Mouse (Mus musculus) adrenal gland, adult 2 months (tissue): ENCODE results near the gene Prkrip1. TPM values are rescaled to one million over a fixed set of nuclear protein-coding genes. Genes with fewer than 3 reads are reported as not detected.
A peak's percentile ranks its signal among the peaks of the same experiment; 100 is the strongest.

Source experiments
- DNase-seq: peaks from one replicate; pipeline ENCODE4 v3.0.0; 2021
- long read RNA-seq: library from polyadenylated mRNA; stranded (forward); transcript quantifications from one replicate; pipeline ENCODE4 v2.0.0, GENCODE M21; 2021
- polyA plus RNA-seq: library from polyadenylated mRNA; depleted of rRNA; stranded (reverse); fragments of >200 nt; gene quantifications from 2 replicates; pipeline ENCODE4 v1.2.3, GENCODE M21; 2012; rRNA removed
- total RNA-seq, 2 experiments: library from RNA; stranded (reverse); gene quantifications; 2 replicates each; pipeline ENCODE4 v1.2.3; 2021

The Prkrip1 gene
- total RNA-seq (10 to 100 TPM; 33.7 to 34.5 TPM), polyA plus RNA-seq (2.5 and 4.3 TPM in 2 replicates)
- long read RNA-seq, transcript Prkrip1-204 (6 exons, 3,893 nt): major isoform, 20 of 20 reads
- long read RNA-seq, partial matches to known transcripts: 0 of 20 reads
- long read RNA-seq, other reads (novel, unspliced or antisense): 0 of 20 reads

DNA sequence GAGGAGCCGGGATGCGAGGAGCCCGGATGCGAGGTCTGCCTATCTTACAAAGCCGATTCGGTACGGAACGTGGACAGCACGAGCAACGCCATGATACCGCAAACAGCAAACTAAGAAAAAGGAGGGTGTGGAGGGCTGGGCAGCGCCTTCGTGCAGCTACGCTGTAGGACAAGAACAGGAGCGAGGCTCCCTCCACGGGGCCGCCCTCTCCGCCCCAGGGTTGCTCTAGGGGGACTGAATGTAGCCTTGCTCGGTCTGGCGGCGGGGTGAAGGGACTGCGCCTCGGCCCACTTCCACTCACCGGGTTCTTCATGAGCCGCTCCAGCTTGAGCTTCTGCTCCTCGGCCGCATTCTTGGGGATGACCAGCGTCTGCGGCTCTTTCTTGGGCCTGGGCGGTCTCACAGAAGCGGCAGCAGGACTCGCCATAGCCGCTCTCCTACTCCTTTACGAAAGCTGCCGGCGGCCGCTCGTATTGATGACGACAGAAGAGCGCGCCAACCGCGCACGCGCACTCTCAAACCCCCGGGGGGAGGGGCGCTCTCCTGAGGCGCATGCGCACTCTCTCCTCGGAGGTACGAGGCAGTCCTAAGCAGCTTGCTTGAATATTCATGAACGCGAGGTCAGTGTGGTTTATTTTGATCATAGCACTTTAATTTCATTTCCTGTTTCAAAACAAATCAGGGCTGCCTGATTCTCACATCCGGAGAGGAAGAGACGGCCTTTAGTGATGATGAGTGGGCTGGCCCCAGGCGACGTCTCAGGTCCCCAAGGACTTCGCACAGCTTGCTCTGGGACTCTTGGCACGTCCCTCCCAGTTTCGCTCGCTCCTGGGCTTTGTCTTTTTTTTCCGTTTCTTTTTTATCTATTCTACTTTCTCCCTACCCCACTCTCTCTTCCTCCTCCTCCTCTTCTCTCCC is at the start of gene Prkrip1:
Gene Prkrip1 (minus strand): TSS at position 490 of the 918 bp plus-strand sequence.
- peak; percentile 95 for DNase-seq

DNA sequence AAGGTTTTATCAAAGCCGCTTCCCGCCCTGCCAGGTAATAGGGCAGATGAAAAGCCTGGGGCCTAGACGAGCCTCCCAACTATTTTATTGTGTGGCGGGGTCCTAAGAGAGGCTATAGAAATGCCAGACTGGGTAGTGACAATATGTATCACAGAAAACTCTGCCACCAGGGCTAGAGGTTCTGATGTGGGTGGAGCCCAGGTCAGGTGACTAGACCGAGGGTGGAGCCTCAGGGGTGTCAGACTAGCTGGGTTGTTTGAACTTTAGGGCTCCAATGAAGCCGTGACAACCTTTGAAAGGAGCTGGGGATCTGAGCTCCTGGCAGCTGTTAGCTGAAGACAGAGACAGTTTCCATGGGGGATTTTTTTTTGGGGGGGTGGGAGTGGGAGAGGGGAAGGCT is 49.7 kb upstream of the Prkrip1 start:
- DNase-seq: no peak

DNA sequence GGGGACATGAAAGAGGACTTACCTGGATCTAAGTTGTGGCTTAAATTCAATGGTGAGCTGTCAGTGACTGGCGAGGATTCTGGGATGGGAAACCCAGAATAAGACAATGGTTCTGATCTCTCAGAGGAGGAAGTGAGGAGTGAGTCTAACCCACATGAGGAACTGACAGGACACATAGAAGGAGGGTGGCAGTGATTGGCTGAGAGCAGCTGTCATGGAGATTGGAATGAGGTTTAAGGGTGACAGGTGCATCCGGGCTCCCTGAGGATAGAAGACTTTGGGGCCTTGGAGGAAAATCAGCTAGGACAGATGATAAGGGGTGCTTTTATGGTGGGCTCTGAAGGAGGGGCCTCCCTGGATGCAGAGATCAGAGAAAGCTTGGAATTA is 47.7 kb upstream of the Prkrip1 start, which contains the start of gene Sh2b2:
Gene Sh2b2 (minus strand): TSS at position 105 of the 387 bp plus-strand sequence.
- DNase-seq: no peak

DNA sequence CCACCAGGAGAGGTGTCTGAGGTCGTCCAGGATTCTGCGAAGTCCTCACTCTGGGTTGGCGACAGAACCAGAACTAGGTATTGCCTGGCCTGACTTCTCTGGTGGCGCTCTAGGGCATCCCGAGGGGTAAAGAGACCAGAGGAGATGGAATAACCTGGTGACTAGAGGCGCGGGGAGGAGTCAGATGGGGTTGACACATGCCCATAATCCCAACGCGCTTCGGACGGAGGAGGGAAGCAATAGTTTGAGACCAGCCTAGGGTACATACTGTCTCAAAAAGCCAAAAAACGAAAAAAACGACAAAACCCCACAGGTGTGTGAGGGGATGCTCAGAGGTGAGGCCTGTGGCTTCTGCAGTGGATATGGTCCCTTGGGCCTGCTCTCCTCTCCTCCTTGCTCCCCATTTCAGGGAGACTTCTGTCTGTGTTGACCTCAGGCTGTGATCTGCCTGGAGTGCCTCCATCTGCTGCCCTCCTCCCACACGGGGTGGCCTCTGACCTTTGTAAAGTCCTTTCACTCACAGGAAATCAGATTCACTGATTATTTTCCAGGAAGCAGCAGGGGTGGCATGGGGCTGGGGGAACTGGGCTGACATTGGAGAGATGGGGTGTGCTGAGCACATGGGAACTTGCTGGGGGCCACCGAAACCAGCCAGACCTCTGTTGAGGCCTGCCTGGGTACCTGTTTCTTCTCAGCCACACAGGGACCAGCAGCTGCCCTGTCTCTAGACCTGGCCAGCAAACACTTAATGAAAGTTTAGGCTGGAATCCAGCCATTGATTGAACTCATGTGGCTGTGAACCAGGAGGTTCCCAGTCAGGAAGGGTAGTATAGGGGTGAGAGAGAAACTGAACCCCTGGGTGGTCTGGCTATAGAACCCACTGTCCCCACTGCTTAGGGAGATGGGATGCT is 47.0 kb upstream of the Prkrip1 start:
- peak; percentile 28 for DNase-seq

DNA sequence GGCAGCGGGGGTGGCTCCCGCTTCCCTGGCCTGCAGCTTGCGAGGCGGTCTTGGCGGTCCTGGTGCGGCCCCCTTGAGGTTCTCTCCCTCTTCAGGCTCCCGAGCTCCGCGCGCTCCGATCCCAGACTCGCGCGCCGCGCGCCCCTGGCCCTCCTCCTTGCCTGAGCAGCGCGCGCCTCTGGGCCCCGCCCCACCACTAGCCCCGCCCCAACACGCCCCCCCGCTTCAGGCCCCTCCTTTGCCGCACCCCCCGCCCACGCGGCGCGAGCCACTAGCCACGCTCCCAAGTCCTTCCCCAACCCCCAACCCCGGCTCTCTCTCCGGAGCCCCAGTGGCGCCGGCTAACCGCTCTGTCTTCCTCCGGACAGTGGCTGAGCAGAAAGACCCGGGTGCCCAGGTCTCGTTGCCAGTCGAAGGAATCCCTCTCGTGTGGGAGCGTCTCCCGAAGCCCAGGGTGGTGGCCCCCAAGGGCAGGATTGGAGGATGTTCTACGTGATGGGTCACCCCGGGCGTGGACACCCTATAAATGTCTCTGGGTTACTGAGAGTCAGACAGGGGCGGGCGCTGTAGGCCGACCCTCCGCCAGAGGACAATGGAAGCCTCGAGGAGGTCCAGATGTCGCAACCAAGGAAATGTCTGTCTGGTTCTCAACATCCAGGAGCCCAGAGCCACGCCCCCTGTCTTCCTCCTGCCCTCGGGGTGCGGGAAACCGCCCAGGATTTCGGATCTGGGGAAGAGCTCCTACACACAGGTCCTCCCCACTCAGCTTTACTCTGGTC is 46.2 kb upstream of the Prkrip1 start:
- peak; percentile 92 for DNase-seq

DNA sequence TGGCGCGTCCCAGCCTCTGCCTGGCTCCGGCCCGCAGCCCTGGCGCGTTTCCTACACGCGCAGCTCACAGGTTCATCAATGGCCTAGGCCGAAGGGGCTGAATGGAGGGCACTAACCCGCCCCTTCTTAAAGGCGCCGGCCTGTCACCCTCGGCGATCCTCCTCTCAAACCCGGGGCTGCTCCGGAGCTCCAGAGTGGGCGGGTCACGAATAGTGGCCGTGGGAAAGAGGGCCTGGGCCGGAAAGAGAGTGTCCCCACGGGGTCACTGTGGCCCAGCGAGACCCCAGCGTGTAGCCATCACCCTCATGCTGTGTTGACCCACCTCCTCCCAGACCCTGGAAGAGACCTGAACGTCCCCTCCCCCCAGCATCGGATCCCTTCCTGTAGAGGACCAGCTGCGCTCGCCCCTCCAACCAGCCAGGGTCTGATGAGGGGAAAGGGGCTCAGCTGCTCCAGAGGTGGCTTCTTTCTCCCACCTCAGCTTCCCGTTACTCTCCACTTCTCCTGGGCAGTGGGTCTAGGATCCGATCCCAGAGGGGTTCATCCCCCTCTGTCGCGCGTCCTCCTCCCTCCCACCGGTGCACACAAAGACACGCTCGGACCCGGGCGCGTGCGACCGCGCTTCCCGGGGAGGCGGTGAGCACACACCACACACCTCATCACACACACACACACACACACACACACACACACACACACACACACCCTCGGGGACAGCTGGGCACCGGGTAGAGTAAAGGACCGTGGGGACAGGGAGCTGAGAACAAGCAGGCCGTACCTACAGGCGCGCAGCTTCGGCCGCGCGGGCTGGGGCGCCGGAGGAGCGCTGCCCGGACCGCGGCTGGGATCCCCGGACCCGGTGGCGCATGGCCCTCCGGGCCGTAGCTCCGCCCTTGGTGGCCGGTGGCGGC is 45.3 kb upstream of the Prkrip1 start:
- DNase-seq: peak; percentile 71

DNA sequence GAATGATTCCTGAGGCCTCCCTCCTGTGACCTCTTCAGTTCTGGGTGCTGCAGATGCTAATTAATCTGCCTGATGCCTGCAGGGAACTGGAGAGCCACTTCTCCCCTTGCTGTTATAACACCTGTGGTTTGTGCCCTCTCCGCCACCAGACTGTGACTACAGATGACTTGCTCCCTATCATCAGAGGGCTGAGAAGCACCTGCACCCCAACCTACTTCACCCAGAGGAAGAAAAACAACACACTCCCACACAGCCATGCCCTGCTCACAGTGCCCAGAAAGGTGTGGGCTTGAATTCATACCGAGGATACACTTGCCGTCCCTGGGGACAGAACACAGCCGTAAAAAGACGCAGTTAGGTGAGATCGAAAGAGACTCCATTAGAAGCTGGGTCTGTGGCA is 42.4 kb upstream of the Prkrip1 start:
- no peak for DNase-seq

DNA sequence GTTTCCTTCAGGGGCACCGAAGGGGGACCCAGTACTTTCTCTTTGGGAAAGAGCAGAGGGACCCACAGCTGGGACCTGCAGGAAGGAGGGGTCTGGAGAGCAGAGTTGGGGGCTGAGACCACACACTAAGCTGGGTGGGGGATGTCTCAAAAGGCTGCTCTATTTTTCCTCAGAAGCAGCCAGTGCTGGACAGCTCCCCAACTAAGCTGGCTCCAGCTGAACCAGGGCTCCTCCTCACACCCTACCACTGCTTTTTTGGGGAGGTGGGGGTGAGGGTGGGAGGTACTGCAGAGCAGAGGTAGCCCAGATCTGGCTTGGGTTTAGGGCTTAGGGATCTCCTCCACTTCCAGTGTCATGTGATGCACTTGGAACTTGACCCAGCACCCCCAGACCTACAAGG is 41.6 kb upstream of the Prkrip1 start:
- DNase-seq: no peak

DNA sequence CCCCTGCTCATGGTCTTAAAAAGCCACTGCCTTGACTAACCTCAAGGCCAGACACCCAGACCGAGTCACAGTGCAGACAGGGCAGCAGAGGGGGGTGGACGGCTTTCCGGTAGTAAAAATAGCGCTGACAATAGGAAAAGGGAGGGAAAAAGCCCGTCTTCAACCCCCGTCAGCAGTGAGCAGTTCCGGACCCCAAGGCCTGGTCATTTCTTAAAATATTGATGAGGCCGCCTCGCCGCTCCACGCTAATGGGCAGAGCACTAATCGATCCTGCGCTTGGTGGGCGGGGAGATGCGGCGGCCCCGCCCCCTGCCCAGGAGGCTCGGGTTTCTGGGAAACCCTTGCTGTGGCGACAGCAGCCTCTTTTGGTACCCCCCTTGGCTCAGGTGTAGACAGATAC is 38.8 kb upstream of the Prkrip1 start:
- DNase-seq: peak; percentile 38

DNA sequence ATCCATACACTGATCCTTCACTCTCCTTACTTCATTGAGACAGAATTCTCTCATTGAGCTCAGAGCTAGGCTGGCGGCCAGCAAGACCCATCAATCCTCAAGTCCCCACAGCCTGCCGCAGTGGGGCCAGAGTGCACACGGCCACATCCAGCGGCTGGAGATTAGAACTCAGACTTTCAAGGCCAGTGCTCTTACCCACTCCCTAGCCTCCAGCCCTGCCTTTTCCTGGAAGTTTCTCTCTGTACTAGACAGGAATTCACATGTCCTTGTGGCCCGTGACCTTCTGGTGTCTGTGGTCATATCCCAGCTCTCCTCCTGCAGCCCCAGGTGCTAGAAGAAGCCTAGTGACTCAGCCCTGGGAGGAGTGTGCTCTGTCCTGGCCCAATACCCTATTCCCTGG is 37.8 kb upstream of the Prkrip1 start:
- DNase-seq: peak; percentile 69

DNA sequence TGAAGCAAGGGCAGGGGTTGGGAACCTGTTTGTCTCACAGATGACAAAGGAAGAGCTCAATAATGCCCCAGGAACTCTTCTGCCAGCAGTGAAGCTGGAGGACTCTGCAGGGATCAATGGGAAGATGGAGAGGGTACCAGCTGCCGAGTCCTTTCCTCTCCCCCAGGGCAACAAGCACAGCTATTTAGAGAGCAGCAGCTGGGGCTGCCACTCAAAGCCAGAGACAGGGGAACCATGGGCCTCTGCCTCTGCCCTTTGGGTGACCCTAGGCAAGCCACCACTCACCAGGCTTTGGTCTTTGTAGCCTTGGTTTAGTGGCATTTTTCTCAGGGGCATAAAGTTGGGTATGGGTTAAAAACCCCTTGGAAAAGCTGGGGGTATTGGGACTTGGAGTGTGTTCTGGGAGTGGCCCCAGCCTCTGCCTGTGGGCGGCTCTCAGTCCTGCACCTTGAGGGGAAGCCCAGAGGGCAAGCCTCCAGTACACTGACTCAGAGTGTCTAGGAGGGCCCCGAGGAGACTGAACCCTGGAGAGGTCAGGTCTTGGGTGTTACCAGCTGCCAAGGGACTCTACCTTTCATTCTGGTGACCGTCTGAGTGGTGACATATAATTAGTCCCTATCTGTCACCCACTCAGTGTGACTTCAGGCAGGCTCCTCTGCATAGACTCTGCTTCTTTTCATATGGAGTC is 31.7 kb upstream of the Prkrip1 start:
- DNase-seq: no peak

DNA sequence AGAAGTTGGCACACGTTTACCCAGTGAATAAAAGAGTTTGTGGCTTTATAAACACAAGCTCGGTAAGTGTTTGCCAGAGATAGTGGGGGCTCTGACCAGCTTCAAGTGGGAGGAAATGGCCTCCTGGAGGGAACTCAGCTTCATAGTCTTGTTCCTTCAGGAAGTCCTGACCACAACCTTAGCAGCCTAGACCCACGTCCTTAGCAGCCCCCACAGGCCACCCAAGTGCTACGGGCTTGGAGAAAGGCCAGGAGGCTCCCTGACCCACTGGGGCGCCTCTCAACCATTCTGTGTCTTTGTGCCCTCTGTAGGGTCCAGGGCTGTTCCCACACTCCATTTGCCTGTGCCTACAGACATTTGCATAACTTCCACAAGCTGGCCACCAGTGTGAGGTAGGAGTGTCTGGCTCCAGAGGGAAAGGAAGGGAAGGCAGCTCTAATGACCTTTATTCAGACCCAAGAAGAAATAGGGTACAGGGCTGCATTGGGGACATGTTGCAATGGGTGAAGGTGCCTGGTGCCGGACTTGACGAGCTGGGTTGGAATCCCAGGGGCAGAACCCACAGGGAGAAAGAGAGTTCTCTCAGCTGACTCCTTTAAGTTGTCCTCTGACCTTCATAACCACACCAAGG is 27.6 kb upstream of the Prkrip1 start:
- DNase-seq: no peak

DNA sequence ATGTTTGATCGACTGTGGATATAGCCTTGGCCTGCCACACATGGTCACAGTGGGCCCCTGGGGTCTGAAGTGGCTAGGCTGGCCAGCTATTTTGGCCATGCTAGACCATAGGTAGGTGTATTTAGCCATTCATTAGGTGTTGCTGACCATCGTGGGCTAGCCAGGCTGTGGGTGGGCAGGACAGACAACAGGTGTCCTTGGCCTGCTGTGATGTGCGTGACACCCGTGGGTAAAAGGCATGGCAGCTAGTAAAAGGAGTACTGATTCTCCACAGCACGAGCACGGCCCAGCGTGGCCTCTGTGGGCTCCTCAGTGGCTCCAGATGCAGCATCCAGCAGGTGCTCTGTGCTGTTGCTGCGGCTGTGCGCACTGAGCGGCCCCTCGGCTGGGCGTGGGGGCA is 19.8 kb upstream of the Prkrip1 start:
- DNase-seq: no peak

DNA sequence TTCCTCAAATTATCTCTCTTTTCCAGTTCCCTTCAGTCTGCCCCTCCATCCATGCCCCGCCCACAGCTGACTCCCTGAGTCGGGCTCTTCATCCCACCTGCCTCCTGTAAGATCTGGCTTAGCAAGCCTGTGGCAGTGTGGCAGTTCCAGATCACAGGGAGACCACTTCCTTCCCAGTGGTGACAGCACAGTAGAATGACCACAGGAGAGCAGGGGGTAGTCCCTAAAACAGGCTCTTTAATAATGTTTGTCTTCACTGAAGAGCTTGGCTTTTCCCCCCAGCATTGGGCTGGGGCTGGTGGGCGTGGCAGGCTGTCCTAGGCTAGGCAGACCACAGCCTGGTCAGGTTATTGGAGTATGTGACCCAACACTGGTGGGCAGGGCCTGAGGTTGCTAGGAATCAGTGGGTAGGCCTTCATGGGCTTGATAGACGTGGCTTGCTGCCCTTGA is 19.2 kb upstream of the Prkrip1 start:
- no peak for DNase-seq

DNA sequence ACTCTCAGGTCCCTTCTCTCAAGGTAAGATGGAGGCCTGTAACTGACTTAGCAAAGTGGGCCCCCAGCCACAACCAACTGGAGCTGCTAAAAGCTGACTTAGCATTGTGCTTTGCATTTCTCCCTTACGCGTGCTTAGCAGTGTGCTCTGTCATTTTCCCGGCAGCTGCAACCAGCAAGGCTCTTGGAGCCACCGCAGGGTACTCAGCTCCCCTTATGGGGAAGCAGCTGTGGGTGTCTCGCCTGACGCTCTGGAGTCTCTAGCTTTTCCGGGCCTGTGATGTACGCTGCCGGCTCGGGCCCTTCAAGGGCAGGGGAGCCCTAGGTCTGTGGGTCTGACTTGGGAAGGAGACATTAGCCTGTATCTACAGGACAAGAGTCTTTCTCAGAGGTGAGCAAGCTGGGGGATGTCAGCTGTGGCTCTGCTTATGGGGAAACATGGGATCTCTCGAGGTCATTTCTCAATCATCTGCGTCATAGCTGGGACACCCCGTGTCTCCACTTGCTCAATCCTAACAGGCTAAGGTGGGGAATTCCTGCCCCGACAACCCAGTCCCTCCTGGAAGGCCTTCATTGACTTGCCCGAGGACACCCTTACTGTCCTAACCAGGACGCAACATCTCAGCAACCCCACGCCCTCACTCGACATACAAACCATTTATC is 18.4 kb upstream of the Prkrip1 start:
- peak; percentile 49 for DNase-seq

DNA sequence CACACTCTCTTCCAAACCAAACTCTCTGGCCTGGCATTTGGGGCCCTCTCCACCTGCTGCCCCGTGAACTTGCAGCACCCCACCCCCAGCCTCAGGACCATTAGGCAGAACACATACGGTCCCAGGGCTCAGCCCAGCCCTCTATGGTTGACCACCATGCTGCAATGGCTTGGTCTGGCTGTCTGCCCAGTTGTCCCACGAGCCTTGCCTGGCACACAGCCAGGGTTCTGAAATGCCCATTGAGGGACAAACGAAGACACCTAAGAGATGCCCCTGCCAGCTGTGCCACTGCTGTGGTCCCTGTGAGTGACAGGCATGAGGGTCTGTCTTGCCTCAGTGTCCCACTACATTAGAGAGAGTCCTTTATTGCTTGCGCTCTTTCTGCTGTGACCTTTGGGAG is 17.2 kb upstream of the Prkrip1 start:
- peak; percentile 68 for DNase-seq

DNA sequence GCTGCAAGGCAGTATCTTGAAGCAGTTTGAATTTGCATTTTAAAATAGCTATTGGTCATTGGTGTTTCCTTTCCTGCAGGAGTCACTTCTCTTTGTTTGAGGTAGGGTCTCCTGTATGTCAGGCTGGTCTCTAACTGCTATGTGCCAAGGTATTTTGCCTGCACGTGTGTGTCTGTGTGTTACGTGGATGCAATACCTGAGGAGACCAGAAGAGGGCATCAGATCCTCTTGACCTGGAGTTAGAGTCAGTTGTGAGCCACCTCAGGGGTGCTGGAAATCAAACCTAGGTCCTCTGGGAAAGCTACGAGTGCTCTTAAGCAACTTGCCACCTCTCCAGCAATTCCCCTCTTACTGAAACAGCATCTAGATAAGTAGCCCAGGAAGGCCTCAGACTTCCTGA is 16.4 kb upstream of the Prkrip1 start:
- no peak for DNase-seq

DNA sequence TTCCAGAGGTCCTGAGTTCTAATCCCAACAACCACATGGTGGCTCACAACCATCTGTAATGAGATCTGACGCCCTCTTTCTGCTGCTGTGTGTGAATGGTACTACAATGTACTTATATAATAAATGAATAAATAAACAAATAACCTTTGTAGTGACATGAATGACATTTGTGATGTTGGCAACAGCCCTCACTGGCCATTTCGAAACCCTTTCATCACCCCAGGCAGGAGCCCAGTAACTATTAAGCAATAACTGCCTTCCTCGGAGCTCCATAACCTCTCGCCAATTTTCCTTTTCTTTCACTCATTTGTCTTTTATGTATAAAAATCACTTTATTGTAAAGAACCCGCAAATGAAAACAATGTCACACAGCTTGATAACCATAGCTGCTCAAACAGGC is 15.0 kb upstream of the Prkrip1 start:
- DNase-seq: peak; percentile 75

DNA sequence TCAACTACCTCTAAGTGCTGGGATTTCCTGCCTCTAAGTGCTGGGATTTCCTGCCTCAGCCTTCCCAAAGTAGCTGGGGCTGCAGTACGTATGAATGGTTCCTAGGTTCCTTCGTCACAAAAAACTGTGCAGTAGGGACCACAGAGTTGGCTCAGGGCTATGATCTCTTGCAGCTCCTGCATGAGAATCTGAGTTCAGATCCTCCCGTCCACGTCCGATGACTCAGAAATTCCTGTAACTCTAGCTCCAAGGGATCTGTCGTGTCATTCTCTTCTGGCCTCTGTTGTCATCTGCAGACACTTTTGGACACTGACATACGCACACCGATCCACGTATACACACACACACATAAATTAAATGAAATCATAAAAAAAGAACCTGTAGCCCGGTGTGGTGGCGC is 14.0 kb upstream of the Prkrip1 start:
- peak; percentile 40 for DNase-seq
